ENCODE assay signal across 28 mouse cellular contexts in the genomic region with DNA sequence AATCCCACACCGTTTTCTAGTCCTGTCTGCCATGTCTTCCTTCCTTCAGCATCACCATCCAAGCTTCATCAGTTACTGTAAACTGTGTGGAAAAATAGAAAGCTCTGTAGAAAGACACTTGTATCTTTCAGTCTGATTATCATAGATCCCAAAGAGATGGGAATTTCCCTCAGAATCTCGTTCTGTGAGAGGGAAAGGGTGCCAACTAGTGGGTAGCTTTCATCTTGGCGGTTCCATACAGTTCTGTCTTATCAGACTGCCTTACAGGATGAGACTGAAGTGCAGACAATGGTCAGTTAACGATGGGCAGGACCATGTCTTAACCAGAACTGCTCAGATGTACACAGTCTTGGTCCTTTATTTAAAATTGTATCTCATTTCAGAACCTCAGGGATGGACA.
A peak's percentile ranks its signal among the peaks of the same experiment; 100 is the strongest.
DNase-seq lines count a peak whose midpoint lies in the region; ATAC-seq and TF ChIP-seq lines count a peak whose summit lies in the region.
"Had no signal": no experiment of that assay in that cellular context is flagged by ENCODE, and none has a peak within 500 bp of the region (broad histone marks: within the 10 kb centered on the region; RNA-seq: fewer than 3 reads in every experiment).

No protein-coding gene starts in this region.

- DNase-seq in lung, embryonic 14.5 days: no peak
- no peak for DNase-seq in lung, postnatal 14 days
- peak; percentile 26 for DNase-seq in brain, embryonic 14.5 days (ENCODE audit: low read depth)
- no peak for DNase-seq in cerebellum, postnatal 36 days
- DNase-seq: adrenal gland, adult 2 months; adrenal gland, postnatal 36 days; B cell, adult 2 months; cerebellum, adult 11 months; cerebellum, adult 9-10 months; gastrocnemius, adult 2 months; gastrocnemius, postnatal 36 days; heart, adult 18-20 months; heart, postnatal 4 days; kidney, adult 2 months; layer of hippocampus, adult 9-11 months; lung, adult 18-20 months; lung, postnatal 36 days had no signal

- peak; percentile 58 for TF ChIP-seq CTCF in intestine, postnatal 0 days (IDR thresholded peaks at IDR 0.05; ENCODE audit: low read depth)
- peak; percentile 27; the same call in 1 of the 2 replicates for TF ChIP-seq CTCF in lung, embryonic 14.5 days (IDR thresholded peaks at IDR 0.05; ENCODE audit: low read depth)
- no peak for TF ChIP-seq CTCF in brain, embryonic 14.5 days (IDR thresholded peaks at IDR 0.05; ENCODE audit: borderline replicate concordance, extremely low read depth, insufficient read depth, insufficient read length)

- H3K27me3 ChIP-seq in intestine, postnatal 0 days (replicated peaks; ENCODE audit: control insufficient read depth, insufficient read depth, low read length): no peaks in the 10 kb centered on the region
- H3K27me3 ChIP-seq in intestine, embryonic 15.5 days (replicated peaks): no peaks in the 10 kb centered on the region
- no peaks in the 10 kb centered on the region for H3K27me3 ChIP-seq in lung, embryonic 14.5 days (ENCODE audit: insufficient read depth, low read length)
- H3K27me3 ChIP-seq: embryonic facial prominence, embryonic 13.5 days; heart, embryonic 12.5 days; limb, embryonic 13.5 days; liver, embryonic 12.5 days had no signal

- no peaks in the 10 kb centered on the region for H3K4me1 ChIP-seq in intestine, postnatal 0 days (replicated peaks; ENCODE audit: control insufficient read depth, insufficient read depth, low read length)
- H3K4me1 ChIP-seq in intestine, embryonic 15.5 days (replicated peaks): 0 out of 2 replicates have a peak, but pooled peaks cover 3% of the 10 kb centered on the region
- H3K4me1 ChIP-seq in lung, embryonic 14.5 days (ENCODE audit: insufficient read depth): no peaks in the 10 kb centered on the region
- H3K4me1 ChIP-seq: embryonic facial prominence, embryonic 13.5 days; limb, embryonic 13.5 days had no signal

- no peak overlapping the region for H3K27ac ChIP-seq in intestine, postnatal 0 days (ENCODE audit: low read depth, low read length)
- H3K27ac ChIP-seq in intestine, embryonic 15.5 days: no peak overlapping the region
- H3K27ac ChIP-seq in lung, embryonic 14.5 days (ENCODE audit: low read depth): no peak overlapping the region
- H3K27ac ChIP-seq: embryonic facial prominence, embryonic 13.5 days; gastrocnemius, adult 2 months; hindbrain, embryonic 14.5 days; limb, embryonic 13.5 days; liver, embryonic 12.5 days; midbrain, embryonic 12.5 days had no signal

- TF ChIP-seq POLR2A in brain, embryonic 14.5 days (IDR thresholded peaks at IDR 0.05; ENCODE audit: borderline replicate concordance, extremely low read depth, insufficient read depth, insufficient read length, poor library complexity, severe bottlenecking): no peak

- no peak overlapping the region for H3K9ac ChIP-seq in intestine, postnatal 0 days (ENCODE audit: low read depth, low read length)
- no peak overlapping the region for H3K9ac ChIP-seq in intestine, embryonic 15.5 days
- no peak overlapping the region for H3K9ac ChIP-seq in lung, embryonic 14.5 days
- H3K9ac ChIP-seq: embryonic facial prominence, embryonic 13.5 days; heart, embryonic 12.5 days; hindbrain, embryonic 14.5 days; limb, embryonic 13.5 days; liver, embryonic 12.5 days; midbrain, embryonic 12.5 days had no signal

- H3K36me3 ChIP-seq in intestine, postnatal 0 days (ENCODE audit: control insufficient read depth, insufficient read depth): no peaks in the 10 kb centered on the region
- no peaks in the 10 kb centered on the region for H3K36me3 ChIP-seq in intestine, embryonic 15.5 days
- H3K36me3 ChIP-seq in lung, embryonic 14.5 days (ENCODE audit: insufficient read depth): no peaks in the 10 kb centered on the region
- H3K36me3 ChIP-seq: embryonic facial prominence, embryonic 13.5 days; heart, embryonic 12.5 days; limb, embryonic 13.5 days; liver, embryonic 12.5 days; midbrain, embryonic 12.5 days had no signal

- no peak overlapping the region for H3K4me3 ChIP-seq in intestine, postnatal 0 days (ENCODE audit: low read depth, low read length)
- no peak overlapping the region for H3K4me3 ChIP-seq in intestine, embryonic 15.5 days (replicated peaks)
- H3K4me3 ChIP-seq in lung, embryonic 14.5 days (ENCODE audit: low read depth, low read length): no peak overlapping the region
- H3K4me3 ChIP-seq: embryonic facial prominence, embryonic 13.5 days; gastrocnemius, adult 2 months; heart, embryonic 12.5 days; limb, embryonic 13.5 days; liver, embryonic 12.5 days; megakaryocyte, embryonic 14.5 days; midbrain, embryonic 12.5 days had no signal

- no peak overlapping the region for H3K4me2 ChIP-seq in intestine, postnatal 0 days (replicated peaks; ENCODE audit: low read depth)
- H3K4me2 ChIP-seq in intestine, embryonic 15.5 days (replicated peaks): no peak overlapping the region
- no peak overlapping the region for H3K4me2 ChIP-seq in lung, embryonic 14.5 days
- H3K4me2 ChIP-seq: embryonic facial prominence, embryonic 13.5 days; heart, embryonic 12.5 days; hindbrain, embryonic 14.5 days; limb, embryonic 13.5 days; liver, embryonic 12.5 days; midbrain, embryonic 12.5 days had no signal

- ATAC-seq in intestine, postnatal 0 days: no peak
- no peak for ATAC-seq in intestine, embryonic 15.5 days
- ATAC-seq in lung, embryonic 14.5 days (ENCODE audit: insufficient read depth): no peak
- ATAC-seq: activated CD4-positive, CD25-positive, alpha-beta regulatory T cell, adult 4 months; inflammation-experienced regulatory T-cells, adult 6 months; liver, embryonic 12.5 days had no signal

- WGBS in intestine, postnatal 0 days: 60% methylated on average over 4 of the region's 4 CpGs
- WGBS in intestine, embryonic 15.5 days: 63% methylated on average over 4 of the region's 4 CpGs
- WGBS in lung, embryonic 14.5 days: 62% methylated on average over 4 of the region's 4 CpGs

- no peaks in the 10 kb centered on the region for H3K9me3 ChIP-seq in intestine, postnatal 0 days (ENCODE audit: control insufficient read depth)
- H3K9me3 ChIP-seq in intestine, embryonic 15.5 days: no peaks in the 10 kb centered on the region
- H3K9me3 ChIP-seq in lung, embryonic 14.5 days (ENCODE audit: low read depth, low read length): no peaks in the 10 kb centered on the region
- H3K9me3 ChIP-seq: embryonic facial prominence, embryonic 13.5 days; limb, embryonic 13.5 days; liver, embryonic 12.5 days; midbrain, embryonic 12.5 days had no signal
